Mouse (Mus musculus) adrenal gland, postnatal 36 days (tissue): ENCODE measurements around the gene Styk1. TPM values are rescaled to one million over a fixed set of nuclear protein-coding genes. Genes with fewer than 3 reads are reported as not detected.
A peak's percentile ranks its signal among the peaks of the same experiment; 100 is the strongest.

ENCODE experiments used
- DNase-seq, 2 experiments: peaks; one replicate each; pipeline ENCODE4 v3.0.0; 2021; ENCODE audit warnings: mixed read lengths in 1 of 2
- long read RNA-seq, 2 experiments: library from polyadenylated mRNA; stranded (forward); transcript quantifications; one replicate each; pipeline ENCODE4 v2.0.0; 2021; ENCODE audit warnings: borderline sequencing depth in 2 of 2
- total RNA-seq, 2 experiments: library from RNA; stranded (reverse); gene quantifications; 2 replicates each; pipeline ENCODE4 v1.2.3; 2021

Gene Styk1
- under 1 TPM; 0.30 to 0.53 TPM for total RNA-seq
- long read RNA-seq, experiment 1, result 0 reads
- long read RNA-seq, experiment 2, result 0 reads

GRCm38 (mm10) chr6:131353352-131353919 is at the start of gene Styk1:
TSS of gene Styk1 (minus strand) at chr6:131353597.
- DNase-seq, result peak; percentile 77 to 84

- no peak for DNase-seq
Measured at GRCm38 (mm10) chr6:131403036-131403435, 49.6 kb upstream of the Styk1 start.

- no peak for DNase-seq
Measured at GRCm38 (mm10) chr6:131402606-131403005, 49.2 kb upstream of the Styk1 start.

GRCm38 (mm10) chr6:131401259-131401658 is 47.9 kb upstream of the Styk1 start:
- no peak for DNase-seq

- DNase-seq, result no peak
Measured at GRCm38 (mm10) chr6:131396650-131397049, 43.3 kb upstream of the Styk1 start.

GRCm38 (mm10) chr6:131393873-131394660 is 40.7 kb upstream of the Styk1 start:
- DNase-seq, result no peak

GRCm38 (mm10) chr6:131388040-131389021 is 34.9 kb upstream of the Styk1 start, which contains the start of gene Ybx3:
TSS of gene Ybx3 (minus strand) at chr6:131388476.
- DNase-seq, result peak; percentile 92 to 95

- peak; percentile 78 to 80 for DNase-seq
Measured at GRCm38 (mm10) chr6:131387221-131388039, 34.0 kb upstream of the Styk1 start.

- DNase-seq, result no peak
Measured at GRCm38 (mm10) chr6:131386416-131387019, 33.1 kb upstream of the Styk1 start.

GRCm38 (mm10) chr6:131385469-131385868 is 32.1 kb upstream of the Styk1 start:
- DNase-seq, result no peak

- peak; percentile 4 to 6 for DNase-seq
Measured at GRCm38 (mm10) chr6:131383713-131384330, 30.4 kb upstream of the Styk1 start.

- DNase-seq, result peak; percentile 51 to 54
Measured at GRCm38 (mm10) chr6:131382984-131383337, 29.6 kb upstream of the Styk1 start.

GRCm38 (mm10) chr6:131382232-131382983 is 29.0 kb upstream of the Styk1 start:
- peak; percentile 67 to 70 for DNase-seq

GRCm38 (mm10) chr6:131378858-131379428 is 25.5 kb upstream of the Styk1 start:
- peak in 1 of 2 experiments; percentile 2 for DNase-seq

GRCm38 (mm10) chr6:131377378-131377777 is 24.0 kb upstream of the Styk1 start:
- DNase-seq, result no peak

GRCm38 (mm10) chr6:131374594-131375340 is 21.4 kb upstream of the Styk1 start:
- no peak for DNase-seq

- DNase-seq, result no peak
Measured at GRCm38 (mm10) chr6:131373160-131373559, 19.8 kb upstream of the Styk1 start.

GRCm38 (mm10) chr6:131370767-131371166 is 17.4 kb upstream of the Styk1 start:
- no peak for DNase-seq
